Mouse (Mus musculus): ENCODE measurements around the gene Siah1a. TPM values are rescaled to one million over a fixed set of nuclear protein-coding genes. Genes with fewer than 3 reads are reported as not detected.

The Siah1a gene
- polyA plus RNA-seq (2015; fragmentation: Nextera tagmentation; extraction: Ambion mirVana) = 16.1 and 17.0 TPM in 2 replicates

- Histone ChIP-seq H3K27me3 (peaks cover 3% of the 10 kb centered on the region; the same call in 1 of the 2 replicates), H3K9me3 (replicated peaks) (no peaks in the 10 kb centered on the region), H3K36me3 (no peaks in the 10 kb centered on the region; the same call in 1 of the 2 replicates), H3K9ac (peak within 1 kb of the TSS; percentile 98), H3K27ac (peak within 1 kb of the TSS; percentile 94), H3K4me1 (replicated peaks) (peaks cover 53% of the 10 kb centered on the region), H3K4me3 (replicated peaks) (peak within 1 kb of the TSS; percentile 85), H3K4me2 (peak within 1 kb of the TSS; percentile 90)
- DNase-seq = peak; percentile 64
- peak; percentile 76 for ATAC-seq (ENCODE audit: low read depth)
- under 1% methylated on average over 80 of the region's 88 CpGs for WGBS (ENCODE audit: insufficient replicate concordance)
Measured at GRCm38 (mm10) chr8:86745221-86745934, at the start of gene Siah1a, which contains the start of gene Gm10638. Siah1a (minus strand) TSS chr8:86745934. Gm10638 (plus strand) TSS chr8:86745699.

DNA sequence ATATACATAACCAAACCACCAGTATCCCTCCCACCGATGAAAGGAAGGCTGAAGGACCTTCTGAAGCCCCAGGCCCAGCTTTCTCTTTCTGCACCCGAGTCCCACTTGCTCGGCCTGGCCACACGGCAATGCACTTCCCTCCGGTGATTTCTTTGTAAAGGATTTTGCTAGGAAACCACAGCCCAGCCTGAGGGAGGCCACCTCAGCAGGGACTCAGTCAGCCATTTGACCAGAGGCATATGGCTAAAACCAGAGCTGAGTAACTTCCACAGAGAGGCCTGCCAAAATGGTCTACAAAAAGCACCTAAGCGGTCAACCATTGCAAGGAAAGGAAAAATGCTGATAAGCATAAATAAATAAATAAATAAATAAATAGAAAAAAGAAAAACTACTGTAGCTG, 49.0 kb upstream of the Siah1a start:
- H3K4me1 ChIP-seq (replicated peaks) = no peaks in the 10 kb centered on the region
- H3K4me2 ChIP-seq = no peak overlapping the region
- DNase-seq (no peak), ATAC-seq (ENCODE audit: low read depth) (no peak)
- no peak overlapping the region for H3K27ac ChIP-seq
- H3K9ac ChIP-seq = no peak overlapping the region
- H3K4me3 ChIP-seq (replicated peaks) = no peak overlapping the region
- H3K27me3 ChIP-seq = no peaks in the 10 kb centered on the region; the same call in 1 of the 2 replicates
- 34% methylated on average over 6 of the region's 6 CpGs for WGBS (ENCODE audit: insufficient replicate concordance)
- no peaks in the 10 kb centered on the region for H3K36me3 ChIP-seq
- no peaks in the 10 kb centered on the region for H3K9me3 ChIP-seq (replicated peaks)

GRCm38 (mm10) chr8:86791542-86791941, 45.8 kb upstream of the Siah1a start:
- no peak overlapping the region for H3K9ac ChIP-seq
- no peaks in the 10 kb centered on the region for H3K9me3 ChIP-seq (replicated peaks)
- H3K4me1 ChIP-seq (replicated peaks) = peaks cover 9% of the 10 kb centered on the region
- no peaks in the 10 kb centered on the region for H3K36me3 ChIP-seq
- WGBS (ENCODE audit: insufficient replicate concordance) = 68% methylated on average over 6 of the region's 6 CpGs
- no peak for DNase-seq
- H3K27ac ChIP-seq = no peak overlapping the region
- H3K4me2 ChIP-seq = no peak overlapping the region
- H3K4me3 ChIP-seq (replicated peaks) = no peak overlapping the region
- H3K27me3 ChIP-seq = no peaks in the 10 kb centered on the region; the same call in 1 of the 2 replicates
- ATAC-seq (ENCODE audit: low read depth) = no peak

DNA sequence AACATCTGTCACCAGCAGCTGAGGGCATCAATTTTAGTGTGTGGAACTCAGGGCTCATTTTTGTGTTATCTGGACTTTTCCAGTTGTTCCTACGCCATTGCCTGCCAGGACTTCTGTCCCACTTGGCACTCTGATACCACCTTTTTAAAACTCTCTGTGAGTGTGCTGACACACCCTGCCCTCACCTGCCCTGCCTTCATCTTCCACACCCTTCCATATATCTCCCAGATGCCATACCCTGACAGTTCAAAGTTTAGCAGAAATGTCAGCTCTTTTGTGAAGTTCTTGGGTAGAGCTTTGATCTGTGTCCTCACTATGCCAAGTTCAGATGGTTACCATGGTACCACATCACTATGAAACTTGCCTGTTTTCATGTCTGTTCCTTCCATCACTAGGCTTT, 43.8 kb upstream of the Siah1a start:
- H3K9ac ChIP-seq = no peak overlapping the region
- no peak for DNase-seq
- no peak overlapping the region for H3K4me3 ChIP-seq (replicated peaks)
- H3K36me3 ChIP-seq = no peaks in the 10 kb centered on the region
- no peak for ATAC-seq (ENCODE audit: low read depth)
- no peak overlapping the region for H3K4me2 ChIP-seq
- H3K9me3 ChIP-seq (replicated peaks) = no peaks in the 10 kb centered on the region
- WGBS (ENCODE audit: insufficient replicate concordance) = 56% methylated on average over 1 of the region's 1 CpGs
- H3K27me3 ChIP-seq = no peaks in the 10 kb centered on the region; the same call in 1 of the 2 replicates
- no peak overlapping the region for H3K27ac ChIP-seq
- peaks cover 9% of the 10 kb centered on the region for H3K4me1 ChIP-seq (replicated peaks)

- H3K9ac ChIP-seq = no peak overlapping the region
- 72% methylated on average over 12 of the region's 12 CpGs for WGBS (ENCODE audit: insufficient replicate concordance)
- no peaks in the 10 kb centered on the region; the same call in 1 of the 2 replicates for H3K27me3 ChIP-seq
- no peak overlapping the region for H3K4me2 ChIP-seq
- no peak for DNase-seq
- no peak overlapping the region for H3K4me3 ChIP-seq (replicated peaks)
- H3K27ac ChIP-seq = no peak overlapping the region
- H3K9me3 ChIP-seq (replicated peaks) = no peaks in the 10 kb centered on the region
- ATAC-seq (ENCODE audit: low read depth) = no peak
- H3K36me3 ChIP-seq = no peaks in the 10 kb centered on the region
- H3K4me1 ChIP-seq (replicated peaks) = peaks cover 9% of the 10 kb centered on the region
Measured at GRCm38 (mm10) chr8:86787891-86788420, 42.2 kb upstream of the Siah1a start.

DNA sequence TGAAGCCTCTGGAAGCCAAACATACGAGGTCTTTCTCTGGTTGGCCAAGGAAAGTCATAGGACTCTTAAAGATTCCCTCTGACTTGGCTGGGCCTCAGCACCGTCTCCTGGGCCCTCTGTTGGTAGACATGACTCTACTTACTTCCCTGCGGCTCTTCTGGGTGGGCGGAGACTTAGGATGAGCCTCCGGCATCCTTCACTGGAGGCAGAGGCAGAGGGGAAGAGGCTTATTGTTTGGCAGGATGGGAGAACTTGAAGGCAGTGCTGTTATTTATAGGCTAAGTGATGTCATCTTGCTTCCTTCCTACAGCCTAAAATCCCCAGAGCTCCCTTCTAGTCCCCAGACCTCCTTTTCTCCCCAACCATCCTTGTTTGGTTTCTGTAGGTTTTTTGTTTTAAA, 40.8 kb upstream of the Siah1a start:
- 24% methylated on average over 5 of the region's 5 CpGs for WGBS (ENCODE audit: insufficient replicate concordance)

GRCm38 (mm10) chr8:86781094-86781493, 35.4 kb upstream of the Siah1a start:
- Histone ChIP-seq H3K27ac (no peak overlapping the region), H3K9me3 (replicated peaks) (no peaks in the 10 kb centered on the region), H3K27me3 (no peaks in the 10 kb centered on the region), H3K4me3 (replicated peaks) (no peak overlapping the region), H3K36me3 (no peaks in the 10 kb centered on the region), H3K4me2 (no peak overlapping the region), H3K4me1 (replicated peaks) (no peaks in the 10 kb centered on the region), H3K9ac (no peak overlapping the region)
- ATAC-seq (ENCODE audit: low read depth) = no peak
- DNase-seq = no peak
- WGBS (ENCODE audit: insufficient replicate concordance) = 76% methylated on average over 8 of the region's 8 CpGs

More for the DNA sequence above, 40.8 kb upstream of the Siah1a start:
- Histone ChIP-seq H3K36me3 (no peaks in the 10 kb centered on the region), H3K9me3 (replicated peaks) (no peaks in the 10 kb centered on the region), H3K4me2 (no peak overlapping the region), H3K4me3 (replicated peaks) (no peak overlapping the region), H3K27ac (no peak overlapping the region), H3K27me3 (no peaks in the 10 kb centered on the region; the same call in 1 of the 2 replicates), H3K4me1 (replicated peaks) (peaks cover 9% of the 10 kb centered on the region), H3K9ac (no peak overlapping the region)
- DNase-seq (no peak), ATAC-seq (ENCODE audit: low read depth) (no peak)

DNA sequence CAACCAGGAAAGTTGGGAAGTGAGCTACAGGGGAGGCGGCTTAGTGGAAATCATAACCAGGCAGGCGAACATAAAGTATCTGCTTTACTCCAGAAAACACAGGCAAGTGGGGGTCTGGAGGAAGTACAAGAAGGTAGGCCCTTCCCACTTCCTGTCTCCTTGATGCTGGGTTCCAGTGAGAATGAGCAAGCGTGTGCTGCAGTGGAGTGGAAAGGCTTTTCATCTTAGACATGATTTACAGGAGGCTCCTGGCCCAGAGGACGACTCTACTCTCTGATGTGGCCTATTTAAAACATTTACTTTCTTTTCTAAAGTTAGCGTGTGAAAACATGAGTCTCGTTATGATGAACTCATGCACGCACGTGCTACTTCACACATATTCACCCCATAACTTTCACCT, 33.5 kb upstream of the Siah1a start:
- Histone ChIP-seq H3K4me2 (no peak overlapping the region), H3K4me1 (replicated peaks) (no peaks in the 10 kb centered on the region), H3K9ac (no peak overlapping the region), H3K9me3 (replicated peaks) (no peaks in the 10 kb centered on the region), H3K27ac (no peak overlapping the region), H3K4me3 (replicated peaks) (no peak overlapping the region), H3K36me3 (no peaks in the 10 kb centered on the region), H3K27me3 (no peaks in the 10 kb centered on the region)
- ATAC-seq (ENCODE audit: low read depth) (no peak), DNase-seq (no peak)
- WGBS (ENCODE audit: insufficient replicate concordance) = 70% methylated on average over 8 of the region's 8 CpGs

DNA sequence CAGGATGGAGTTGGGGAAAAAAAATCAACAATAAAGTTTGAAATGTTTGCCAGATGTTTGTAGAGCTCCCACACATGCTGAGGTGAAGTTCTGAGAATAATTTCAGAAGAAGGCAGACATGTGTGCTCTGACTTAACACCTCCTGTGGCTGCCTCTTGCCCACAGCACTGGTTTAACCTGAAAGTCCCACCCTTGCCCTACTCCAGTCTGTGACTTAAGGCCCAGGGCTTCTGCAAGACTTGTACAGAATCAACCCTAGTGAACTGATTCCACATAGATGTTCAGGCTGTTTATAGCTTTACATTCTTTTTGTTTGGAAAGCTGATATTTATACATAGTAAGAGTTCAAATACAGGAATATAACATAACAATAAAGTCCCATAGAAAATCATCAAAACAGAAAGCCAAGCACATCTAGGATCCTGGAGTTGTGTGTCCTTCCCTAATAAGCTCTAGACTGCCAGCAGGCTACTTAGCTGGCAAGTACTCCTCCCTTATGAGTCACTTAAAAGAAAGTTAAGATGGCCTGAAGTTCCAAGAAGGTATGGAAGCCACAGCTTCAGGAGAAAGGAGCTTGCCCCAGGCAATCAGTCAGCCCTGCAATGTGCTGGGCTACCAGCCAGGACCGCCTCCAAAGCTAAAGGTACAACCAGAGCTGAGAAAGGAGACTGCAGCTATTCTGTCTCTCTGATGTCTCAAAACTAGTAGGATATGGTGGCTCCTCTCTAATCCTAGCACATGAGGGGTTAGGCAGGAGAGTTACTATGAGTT, 24.4 kb upstream of the Siah1a start:
- H3K27ac ChIP-seq = no peak overlapping the region
- H3K9me3 ChIP-seq (replicated peaks) = no peaks in the 10 kb centered on the region
- DNase-seq (no peak), ATAC-seq (ENCODE audit: low read depth) (no peak)
- H3K4me1 ChIP-seq (replicated peaks) = peaks cover 16% of the 10 kb centered on the region
- no peak overlapping the region for H3K9ac ChIP-seq
- H3K4me3 ChIP-seq (replicated peaks) = no peak overlapping the region
- WGBS (ENCODE audit: insufficient replicate concordance) = 61% methylated on average over 1 of the region's 1 CpGs
- no peaks in the 10 kb centered on the region for H3K36me3 ChIP-seq
- H3K27me3 ChIP-seq = peaks cover 14% of the 10 kb centered on the region
- no peak overlapping the region for H3K4me2 ChIP-seq

GRCm38 (mm10) chr8:86768499-86768898, 22.8 kb upstream of the Siah1a start:
- no peak for ATAC-seq (ENCODE audit: low read depth)
- WGBS (ENCODE audit: insufficient replicate concordance) = 54% methylated on average over 5 of the region's 5 CpGs
- DNase-seq = no peak

GRCm38 (mm10) chr8:86766548-86767211, 20.9 kb upstream of the Siah1a start:
- Histone ChIP-seq H3K4me2 (no peak overlapping the region), H3K9ac (no peak overlapping the region), H3K27me3 (peaks cover 32% of the 10 kb centered on the region), H3K9me3 (replicated peaks) (no peaks in the 10 kb centered on the region), H3K4me1 (replicated peaks) (peaks cover 23% of the 10 kb centered on the region), H3K36me3 (no peaks in the 10 kb centered on the region), H3K27ac (no peak overlapping the region), H3K4me3 (replicated peaks) (no peak overlapping the region)
- ATAC-seq (ENCODE audit: low read depth) (no peak), DNase-seq (no peak)
- WGBS (ENCODE audit: insufficient replicate concordance) = 82% methylated on average over 9 of the region's 9 CpGs

More at GRCm38 (mm10) chr8:86768499-86768898, 22.8 kb upstream of the Siah1a start:
- H3K4me3 ChIP-seq (replicated peaks) = no peak overlapping the region
- no peak overlapping the region for H3K27ac ChIP-seq
- peaks cover 23% of the 10 kb centered on the region for H3K4me1 ChIP-seq (replicated peaks)
- H3K36me3 ChIP-seq = no peaks in the 10 kb centered on the region
- no peak overlapping the region for H3K4me2 ChIP-seq
- peaks cover 19% of the 10 kb centered on the region for H3K27me3 ChIP-seq
- no peak overlapping the region for H3K9ac ChIP-seq
- H3K9me3 ChIP-seq (replicated peaks) = no peaks in the 10 kb centered on the region
